Mouse (Mus musculus) cerebellum, adult 2 months (tissue): ENCODE data around the gene Lage3. TPM values are rescaled to one million over a fixed set of nuclear protein-coding genes. Genes with fewer than 3 reads are reported as not detected.
A peak's percentile ranks its signal among the peaks of the same experiment; 100 is the strongest.

Experiments used
- DNase-seq, 2 experiments: peaks; one replicate each; pipeline ENCODE4 v3.0.0; 2021
- H3K27ac ChIP-seq: fragments of 200-500 bp; 2 replicates; pipeline ENCODE4 v1.5.1; 2012; ENCODE audit warnings: low read length, control low read depth, inconsistent platforms; ENCODE audit not compliant: insufficient read depth
- H3K27me3 ChIP-seq: fragments of 200-500 bp; 2 replicates; pipeline ENCODE4 v1.6.1; 2012; ENCODE audit warnings: inconsistent platforms, mild to moderate bottlenecking, low read length, moderate library complexity; ENCODE audit not compliant: control insufficient read depth, insufficient read depth
- H3K4me1 ChIP-seq: fragments of 200-500 bp; 2 replicates; pipeline ENCODE4 v1.6.1; 2011; ENCODE audit warnings: low read length; ENCODE audit not compliant: control insufficient read depth, insufficient read depth
- H3K4me3 ChIP-seq: fragments of 200-500 bp; replicated peaks from 2 replicates; pipeline ENCODE3; 2011; ENCODE audit warnings: mild to moderate bottlenecking, low read depth, low read length, control low read depth; ENCODE audit not compliant: insufficient read depth
- CTCF ChIP-seq: fragments of 200-500 bp; IDR thresholded peaks from 2 replicates; pipeline ENCODE4 v1.5.1; 2011; ENCODE audit warnings: low read depth, mild to moderate bottlenecking, control low read depth, low read length, moderate library complexity, borderline replicate concordance; ENCODE audit not compliant: insufficient read depth
- POLR2A ChIP-seq: fragments of 200-500 bp; IDR thresholded peaks from 2 replicates; pipeline ENCODE4 v1.6.1; 2011; ENCODE audit warnings: low read length, control low read depth, borderline replicate concordance; ENCODE audit not compliant: insufficient read depth
- WGBS: fragments of 180-500 bp; shearing (Covaris S2); methylation state at CpG from one replicate; pipeline ENCODE4 v1.1.7; 2018; 5-methylcytosine and 5-hydroxymethylcytosine counted together
- polyA plus RNA-seq: library from polyadenylated mRNA; depleted of rRNA; stranded (reverse); fragments of >200 nt; gene quantifications from 2 replicates; pipeline ENCODE4 v1.2.3, GENCODE M21; 2012; rRNA removed

Lage3 gene
- 68.3 and 72.2 TPM in 2 replicates for polyA plus RNA-seq

DNA sequence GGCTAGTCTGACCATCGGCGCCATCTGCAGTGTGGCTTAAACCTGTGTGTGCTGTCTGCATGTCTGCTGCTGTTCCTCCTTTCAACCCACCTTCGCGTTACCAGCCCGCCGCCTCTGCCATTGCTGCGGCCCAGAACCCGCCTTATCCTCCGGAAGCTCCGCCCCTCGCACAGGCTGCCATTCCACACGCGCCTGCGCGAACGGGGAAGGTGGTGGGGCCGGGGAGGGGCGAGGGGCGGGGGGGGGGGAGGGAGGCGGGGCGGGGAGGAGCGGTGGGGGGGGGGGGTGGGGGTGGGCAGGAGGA is at the start of gene Lage3:
Gene Lage3 (minus strand): TSS at position 152 of the 304 bp plus-strand sequence.
- 2% methylated on average over 11 of the region's 22 CpGs for WGBS
- peak within 1 kb of the TSS; percentile 34; the same call in 1 of the 2 replicates for H3K27ac ChIP-seq
- DNase-seq, result peak; percentile 83 to 85

DNA sequence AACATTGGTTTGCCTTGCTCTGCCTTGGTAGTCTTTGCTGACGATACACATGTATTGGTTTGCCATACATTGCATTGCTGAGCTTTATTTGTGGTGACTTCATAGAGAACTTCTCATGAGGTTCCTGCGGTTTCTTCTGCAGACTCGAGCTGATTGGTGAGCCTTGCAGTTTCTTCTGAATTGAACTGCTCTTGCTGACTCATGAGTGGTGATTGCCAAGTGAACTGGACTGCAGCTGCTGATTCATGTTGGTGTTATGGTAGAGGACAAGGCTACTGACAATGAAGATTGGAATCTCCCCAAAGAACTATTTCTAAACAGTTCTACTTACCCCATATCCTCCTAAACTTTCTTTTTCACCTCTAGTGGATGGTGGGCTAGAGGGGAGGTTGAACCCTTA is 46.7 kb upstream of the Lage3 start:
- H3K4me3 ChIP-seq, result no peak overlapping the region
- no peaks in the 10 kb centered on the region for H3K4me1 ChIP-seq
- 88% methylated on average over 3 of the region's 3 CpGs for WGBS
- no peak for DNase-seq
- no peaks in the 10 kb centered on the region for H3K27me3 ChIP-seq
- H3K27ac ChIP-seq, result no peak overlapping the region
- TF ChIP-seq CTCF (no peak), POLR2A (no peak)

More for the DNA sequence above, at the start of gene Lage3:
- TF ChIP-seq CTCF (no peak), POLR2A (peak; percentile 76; the same call in 1 of the 2 replicates)
- H3K4me1 ChIP-seq, result no peaks in the 10 kb centered on the region
- no peaks in the 10 kb centered on the region for H3K27me3 ChIP-seq
- peak within 1 kb of the TSS; percentile 91 for H3K4me3 ChIP-seq

DNA sequence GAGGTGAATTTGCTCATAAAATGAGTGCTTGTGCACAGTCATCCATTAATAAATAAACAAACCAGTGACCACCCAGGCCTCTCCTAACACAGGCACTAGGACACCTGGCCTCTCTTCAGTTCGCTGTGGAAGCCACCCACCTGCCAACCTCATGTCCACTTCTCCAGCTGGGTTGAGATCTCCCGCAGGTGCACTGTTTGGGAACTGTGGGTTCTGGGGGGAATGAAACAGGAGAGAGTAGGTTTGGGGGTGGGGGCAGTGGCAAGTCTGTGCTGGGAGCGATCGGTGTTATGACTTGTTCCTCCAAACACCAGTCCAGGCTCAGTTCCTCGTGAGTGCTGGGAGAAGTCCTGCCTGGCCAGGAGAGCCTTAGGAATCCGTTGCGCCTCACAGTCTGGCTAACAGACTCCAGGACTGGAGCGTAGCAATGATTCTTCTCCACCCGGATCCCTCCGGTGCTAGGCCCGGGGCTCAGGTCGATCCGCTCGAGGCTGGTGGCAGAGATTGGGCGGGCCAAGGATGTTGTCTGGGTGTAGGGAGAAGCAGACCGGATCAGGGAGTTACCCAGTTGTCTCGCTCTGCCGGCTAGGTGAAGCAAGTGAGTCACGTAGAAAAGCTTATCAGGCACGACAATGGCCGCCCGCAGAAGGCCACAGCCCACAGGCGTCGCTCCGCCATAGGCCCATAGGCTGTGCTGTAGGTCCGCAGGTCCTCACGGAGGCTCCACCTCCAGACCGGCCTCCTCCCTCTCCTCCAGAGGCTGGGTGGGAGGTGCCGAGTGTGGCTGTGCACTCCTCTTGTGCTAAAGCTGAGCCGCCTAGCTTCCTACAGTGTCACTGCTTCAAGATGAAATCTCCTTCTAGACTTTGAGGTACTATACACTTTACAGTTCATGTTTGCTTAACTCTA is 39.4 kb upstream of the Lage3 start, which contains the start of the genes Fam3a and Ikbkg:
Gene Fam3a (minus strand): TSS at position 738 of the 909 bp plus-strand sequence.
Gene Ikbkg (plus strand): TSS at position 756 of the 909 bp plus-strand sequence.
- peak within 1 kb of the TSS; percentile 90 for H3K4me3 ChIP-seq
- peak; percentile 81 to 88 for DNase-seq
- H3K27me3 ChIP-seq, result no peaks in the 10 kb centered on the region
- H3K27ac ChIP-seq, result peak within 1 kb of the TSS; percentile 88
- WGBS, result 7% methylated on average over 30 of the region's 30 CpGs
- peak; percentile 64 for TF ChIP-seq POLR2A
- peak; percentile 47; the same call in 1 of the 2 replicates for TF ChIP-seq CTCF
- 0 out of 2 replicates have a peak, but pooled peaks cover 3% of the 10 kb centered on the region for H3K4me1 ChIP-seq

DNA sequence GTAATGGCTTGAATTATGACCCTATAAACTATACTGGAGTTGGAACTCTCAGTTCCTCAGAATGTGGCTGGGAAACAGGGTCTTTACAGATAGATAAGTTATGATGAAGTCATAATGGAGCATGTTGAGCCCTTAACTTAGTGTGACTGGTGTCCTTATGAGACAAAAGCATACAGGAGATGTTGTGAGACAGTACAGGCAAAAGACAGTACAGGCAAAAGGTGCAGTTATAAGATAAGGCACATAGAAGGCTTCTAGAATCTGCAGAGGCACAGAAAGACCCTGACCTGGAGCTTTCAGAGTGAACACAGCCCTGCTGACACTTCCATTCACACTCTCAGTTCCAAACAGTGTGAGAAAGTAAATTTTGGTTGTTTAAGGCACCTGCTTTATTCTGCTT is 34.7 kb upstream of the Lage3 start:
- Histone ChIP-seq H3K27me3 (no peaks in the 10 kb centered on the region), H3K4me1 (0 out of 2 replicates have a peak, but pooled peaks cover 3% of the 10 kb centered on the region), H3K4me3 (no peak overlapping the region), H3K27ac (no peak overlapping the region)
- TF ChIP-seq POLR2A (no peak), CTCF (no peak)
- no peak for DNase-seq

DNA sequence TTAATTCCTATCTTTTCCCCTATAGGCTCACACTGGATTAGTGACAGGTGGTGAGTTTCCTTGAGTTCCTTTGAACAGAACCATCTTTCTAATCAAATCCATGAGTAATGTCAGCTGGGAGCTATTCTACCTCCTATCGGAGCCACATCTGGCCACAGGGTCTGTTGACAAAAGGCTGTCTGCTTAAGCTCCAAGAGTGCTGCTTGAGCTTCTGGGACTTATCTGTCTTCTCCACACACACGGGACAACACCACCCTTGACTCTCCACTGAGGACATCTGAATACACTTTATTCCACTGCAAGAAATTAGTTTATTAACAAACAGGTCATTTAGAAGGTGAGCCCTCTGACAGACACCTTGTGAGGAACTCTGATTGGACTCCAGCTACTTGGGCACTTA is 31.0 kb upstream of the Lage3 start:
- Histone ChIP-seq H3K27me3 (no peaks in the 10 kb centered on the region), H3K4me3 (no peak overlapping the region), H3K27ac (no peak overlapping the region), H3K4me1 (no peaks in the 10 kb centered on the region)
- DNase-seq, result no peak
- TF ChIP-seq CTCF (no peak), POLR2A (no peak)
- WGBS, result 87% methylated on average over 2 of the region's 2 CpGs

DNA sequence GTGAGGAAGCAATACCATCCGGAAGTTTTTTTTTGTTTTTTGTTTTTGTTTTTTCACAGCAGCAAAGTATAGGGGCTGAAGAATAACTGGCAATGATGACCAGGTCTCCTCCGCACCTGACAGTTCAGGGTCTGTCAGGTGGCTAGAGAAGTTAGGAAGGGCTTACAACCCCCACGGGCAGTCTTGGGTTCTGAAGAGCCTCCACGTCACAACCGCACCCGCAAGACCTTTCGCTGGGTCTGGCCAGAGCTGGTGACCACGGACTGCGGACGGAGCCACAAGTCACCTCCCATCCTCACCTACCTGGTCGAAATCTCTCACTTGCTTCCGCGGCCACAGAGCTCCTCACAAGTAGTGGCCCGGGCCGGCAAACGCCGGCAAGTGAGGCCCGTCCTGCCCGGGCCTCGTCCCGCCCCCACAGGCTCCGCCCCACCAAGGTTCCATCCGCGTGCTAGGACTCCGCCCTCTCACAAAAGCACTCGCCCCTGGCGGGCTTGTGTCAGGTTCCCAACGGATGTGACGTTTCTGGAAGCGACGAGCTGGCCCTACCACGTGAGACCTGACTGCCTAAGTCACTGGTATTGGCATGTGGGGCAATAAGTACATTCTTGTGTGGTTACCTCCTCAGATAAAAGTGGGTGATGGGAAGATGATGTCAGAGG is 19.6 kb upstream of the Lage3 start, which contains the start of the genes Ubl4a and Slc10a3:
Gene Ubl4a (minus strand): TSS at position 331 of the 662 bp plus-strand sequence.
Gene Slc10a3 (minus strand): TSS at position 462 of the 662 bp plus-strand sequence.
- no peaks in the 10 kb centered on the region for H3K4me1 ChIP-seq
- H3K27ac ChIP-seq, result no peak within 1 kb of the TSS
- no peaks in the 10 kb centered on the region for H3K27me3 ChIP-seq
- 11% methylated on average over 32 of the region's 32 CpGs for WGBS
- TF ChIP-seq CTCF (no peak), POLR2A (peak; percentile 31; the same call in 1 of the 2 replicates)
- peak within 1 kb of the TSS; percentile 83 for H3K4me3 ChIP-seq
- DNase-seq, result peak; percentile 79 to 85

DNA sequence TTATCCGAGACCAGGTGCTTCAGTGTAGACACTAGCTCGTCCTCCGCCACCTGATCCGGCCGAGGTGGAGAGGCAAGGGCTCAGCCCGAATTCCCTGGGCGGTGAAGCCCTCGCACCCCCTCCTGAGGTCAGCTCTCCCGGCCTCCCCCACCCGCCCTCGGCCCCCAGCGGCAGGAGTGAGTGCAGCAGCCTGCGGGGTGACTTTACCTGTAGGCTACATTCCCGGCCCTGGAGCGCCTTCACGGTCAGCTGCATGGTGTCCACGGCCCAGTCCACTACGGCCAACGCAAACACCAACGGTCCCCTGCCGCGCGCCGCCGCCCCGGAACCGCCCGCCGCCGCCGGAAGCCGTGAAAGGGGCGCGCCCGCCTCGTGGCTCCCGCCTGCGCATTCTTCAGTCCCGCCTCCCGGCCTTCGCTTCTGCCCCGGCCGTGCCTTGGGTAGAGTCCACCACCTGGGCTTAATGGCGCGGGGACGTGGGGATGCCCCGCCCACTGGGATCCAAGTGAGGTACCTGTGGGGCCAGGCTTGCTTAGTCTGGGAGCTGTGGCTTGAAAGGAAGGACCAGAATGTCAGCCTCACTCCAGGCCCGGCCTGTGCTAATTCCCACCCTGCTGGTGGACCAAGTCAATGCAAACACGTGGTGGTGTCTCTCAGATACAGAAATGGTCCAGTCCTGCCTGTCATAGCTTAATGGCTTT is 14.9 kb upstream of the Lage3 start:
- Histone ChIP-seq H3K4me1 (no peaks in the 10 kb centered on the region), H3K4me3 (peak overlapping the region; percentile 80), H3K27me3 (no peaks in the 10 kb centered on the region), H3K27ac (peak overlapping the region; percentile 75; the same call in 1 of the 2 replicates)
- DNase-seq, result peak; percentile 74 to 75
- 6% methylated on average over 46 of the region's 49 CpGs for WGBS
- TF ChIP-seq POLR2A (0 out of 2 replicates have a peak, but pooled peaks have one; percentile 16), CTCF (peak; percentile 31; the same call in 1 of the 2 replicates)
